23 mouse cellular contexts compared by ENCODE assay signal in genomic region chr11:117288765-117289164, GRCm38 (mm10).
DNase-seq lines count a peak whose midpoint lies in the region; ATAC-seq and TF ChIP-seq lines count a peak whose summit lies in the region.
"Had no signal": no experiment of that assay in that cellular context is flagged by ENCODE, and none has a peak within 500 bp of the region (broad histone marks: within the 10 kb centered on the region; RNA-seq: fewer than 3 reads in every experiment).

No protein-coding gene starts in this region.

- no peaks in the 10 kb centered on the region for H3K27me3 ChIP-seq in forebrain, embryonic 10.5 days (ENCODE audit: poor library complexity, severe bottlenecking)
- H3K27me3 ChIP-seq in forebrain, embryonic 13.5 days, result no peaks in the 10 kb centered on the region
- H3K27me3 ChIP-seq in hindbrain, embryonic 10.5 days (ENCODE audit: insufficient read depth, poor library complexity, severe bottlenecking), result no peaks in the 10 kb centered on the region
- no peaks in the 10 kb centered on the region for H3K27me3 ChIP-seq in hindbrain, postnatal 0 days (ENCODE audit: insufficient read depth, low read length)
- no peaks in the 10 kb centered on the region for H3K27me3 ChIP-seq in thymus, adult 2 months (ENCODE audit: control insufficient read depth, insufficient read depth, low read length)
- H3K27me3 ChIP-seq in embryonic facial prominence, embryonic 10.5 days (replicated peaks; ENCODE audit: low read depth, poor library complexity, severe bottlenecking), result no peaks in the 10 kb centered on the region
- H3K27me3 ChIP-seq: embryonic facial prominence, embryonic 12.5 days; hindbrain, embryonic 15.5 days; intestine, embryonic 15.5 days; Patski had no signal

- no peak overlapping the region for H3K9ac ChIP-seq in forebrain, embryonic 13.5 days
- H3K9ac ChIP-seq in hindbrain, postnatal 0 days (replicated peaks; ENCODE audit: low read length), result no peak overlapping the region
- H3K9ac ChIP-seq: embryonic facial prominence, embryonic 12.5 days; hindbrain, embryonic 15.5 days; intestine, embryonic 15.5 days had no signal

- H3K4me2 ChIP-seq in forebrain, embryonic 13.5 days, result no peak overlapping the region
- no peak overlapping the region for H3K4me2 ChIP-seq in hindbrain, postnatal 0 days (ENCODE audit: low read depth, low read length)
- H3K4me2 ChIP-seq: embryonic facial prominence, embryonic 12.5 days; heart, embryonic 11.5 days; hindbrain, embryonic 15.5 days; intestine, embryonic 15.5 days had no signal

- no peak for TF ChIP-seq POLR2A in thymus, adult 2 months (IDR thresholded peaks at IDR 0.05; ENCODE audit: control insufficient read depth, extremely low read depth, insufficient read depth, low read length, poor library complexity)

- peaks cover 52% of the 10 kb centered on the region for H3K4me1 ChIP-seq in forebrain, embryonic 10.5 days
- peaks cover 18% of the 10 kb centered on the region for H3K4me1 ChIP-seq in forebrain, embryonic 13.5 days
- peaks cover 54% of the 10 kb centered on the region for H3K4me1 ChIP-seq in hindbrain, embryonic 10.5 days (replicated peaks)
- peaks cover 11% of the 10 kb centered on the region; the same call in 1 of the 2 replicates for H3K4me1 ChIP-seq in hindbrain, postnatal 0 days (ENCODE audit: insufficient read depth, low read length)
- H3K4me1 ChIP-seq in thymus, adult 2 months (replicated peaks; ENCODE audit: control insufficient read depth, insufficient read depth, low read length), result peaks cover 59% of the 10 kb centered on the region
- peaks cover 65% of the 10 kb centered on the region for H3K4me1 ChIP-seq in embryonic facial prominence, embryonic 10.5 days

- no peak for DNase-seq in forebrain, embryonic 10.5 days (ENCODE audit: extremely low spot score, low spot score)
- no peak for DNase-seq in hindbrain, embryonic 10.5 days (ENCODE audit: low spot score)
- DNase-seq in hindbrain, postnatal 0 days (ENCODE audit: low spot score), result no peak
- DNase-seq in thymus, adult 2 months, result no peak
- DNase-seq in thymus, postnatal 25 days, result no peak
- no peak for DNase-seq in embryonic facial prominence, embryonic 10.5 days (ENCODE audit: low spot score)
- DNase-seq: adrenal gland, postnatal 10 days; adrenal gland, postnatal 36 days; cerebellum, adult 18-20 months; cerebellum, adult 9-10 months; cerebellum, postnatal 14 days; gastrocnemius, adult 2 months; gastrocnemius, postnatal 14 days; kidney, adult 11 months had no signal

- TF ChIP-seq CTCF in hindbrain, postnatal 0 days (IDR thresholded peaks at IDR 0.05; ENCODE audit: low read depth), result no peak
- TF ChIP-seq CTCF in thymus, adult 2 months (IDR thresholded peaks at IDR 0.05; ENCODE audit: borderline replicate concordance, control insufficient read depth, extremely low read depth, insufficient read depth, low read length, poor library complexity), result 0 out of 2 replicates have a peak, but pooled peaks have one; percentile 18

- ATAC-seq in forebrain, embryonic 13.5 days, result no peak
- ATAC-seq in hindbrain, postnatal 0 days, result no peak
- no peak for ATAC-seq in granulocyte monocyte progenitor cell, adult 5-6 weeks (replicated peaks; ENCODE audit: poor library complexity, severe bottlenecking)
- ATAC-seq: forebrain, embryonic 16.5 days; intestine, embryonic 15.5 days; Patski had no signal

- peaks cover 82% of the 10 kb centered on the region for H3K36me3 ChIP-seq in forebrain, embryonic 10.5 days (replicated peaks)
- H3K36me3 ChIP-seq in forebrain, embryonic 13.5 days (ENCODE audit: poor library complexity, severe bottlenecking), result peaks cover 28% of the 10 kb centered on the region
- peaks cover 55% of the 10 kb centered on the region for H3K36me3 ChIP-seq in hindbrain, embryonic 10.5 days
- no peaks in the 10 kb centered on the region for H3K36me3 ChIP-seq in hindbrain, postnatal 0 days (ENCODE audit: insufficient read depth, low read length)
- H3K36me3 ChIP-seq in thymus, adult 2 months (ENCODE audit: control insufficient read depth, insufficient read depth, low read length), result peaks cover 12% of the 10 kb centered on the region; the same call in 1 of the 2 replicates
- H3K36me3 ChIP-seq in embryonic facial prominence, embryonic 10.5 days (replicated peaks), result peaks cover 88% of the 10 kb centered on the region
- H3K36me3 ChIP-seq: hindbrain, embryonic 15.5 days had no signal

- 0 out of 2 replicates have a peak overlapping the region, but pooled peaks have one; percentile 16 for H3K27ac ChIP-seq in forebrain, embryonic 10.5 days
- no peak overlapping the region for H3K27ac ChIP-seq in forebrain, embryonic 13.5 days
- peak overlapping the region; percentile 69 for H3K27ac ChIP-seq in hindbrain, embryonic 10.5 days
- no peak overlapping the region for H3K27ac ChIP-seq in hindbrain, postnatal 0 days
- H3K27ac ChIP-seq in thymus, adult 2 months (ENCODE audit: control insufficient read depth, insufficient read depth, low read length), result no peak overlapping the region
- H3K27ac ChIP-seq in embryonic facial prominence, embryonic 10.5 days (replicated peaks), result peak overlapping the region; percentile 62
- H3K27ac ChIP-seq: embryonic facial prominence, embryonic 12.5 days; gastrocnemius, adult 2 months; hindbrain, embryonic 15.5 days; intestine, embryonic 15.5 days had no signal

- H3K9me3 ChIP-seq in forebrain, embryonic 10.5 days, result no peaks in the 10 kb centered on the region
- H3K9me3 ChIP-seq in forebrain, embryonic 13.5 days (replicated peaks), result no peaks in the 10 kb centered on the region
- no peaks in the 10 kb centered on the region for H3K9me3 ChIP-seq in hindbrain, embryonic 10.5 days
- H3K9me3 ChIP-seq in hindbrain, postnatal 0 days (ENCODE audit: low read length), result no peaks in the 10 kb centered on the region
- no peaks in the 10 kb centered on the region for H3K9me3 ChIP-seq in embryonic facial prominence, embryonic 10.5 days
- H3K9me3 ChIP-seq: embryonic facial prominence, embryonic 12.5 days; hindbrain, embryonic 15.5 days; intestine, embryonic 15.5 days had no signal

- WGBS in forebrain, embryonic 10.5 days, result 67% methylated on average over 8 of the region's 8 CpGs
- 92% methylated on average over 8 of the region's 8 CpGs for WGBS in forebrain, embryonic 13.5 days
- 73% methylated on average over 8 of the region's 8 CpGs for WGBS in hindbrain, embryonic 10.5 days
- 73% methylated on average over 8 of the region's 8 CpGs for WGBS in hindbrain, postnatal 0 days
- 91% methylated on average over 8 of the region's 8 CpGs for WGBS in thymus, adult 2 months
- WGBS in embryonic facial prominence, embryonic 10.5 days, result 54% methylated on average over 8 of the region's 8 CpGs

- no peak overlapping the region for H3K4me3 ChIP-seq in forebrain, embryonic 10.5 days
- H3K4me3 ChIP-seq in forebrain, embryonic 13.5 days, result no peak overlapping the region
- H3K4me3 ChIP-seq in hindbrain, embryonic 10.5 days, result no peak overlapping the region
- no peak overlapping the region for H3K4me3 ChIP-seq in hindbrain, postnatal 0 days (ENCODE audit: low read length)
- no peak overlapping the region for H3K4me3 ChIP-seq in thymus, adult 2 months (ENCODE audit: control insufficient read depth, insufficient read depth, low read length)
- H3K4me3 ChIP-seq in embryonic facial prominence, embryonic 10.5 days, result no peak overlapping the region
- H3K4me3 ChIP-seq: embryonic facial prominence, embryonic 12.5 days; erythroblast, embryonic 14.5 days; gastrocnemius, adult 2 months; hindbrain, embryonic 15.5 days; intestine, embryonic 15.5 days had no signal

Comparison
In these comparisons a context has a peak if more than half of its experiments do, and no peak if none do; other contexts are left out.
1. H3K27ac ChIP-seq: peak in forebrain, embryonic 10.5 days (single experiment), hindbrain, embryonic 10.5 days (single experiment) and embryonic facial prominence, embryonic 10.5 days (single experiment); none in forebrain, embryonic 13.5 days (single experiment), hindbrain, postnatal 0 days (single experiment) and thymus, adult 2 months (single experiment).